Mouse (Mus musculus): Measurements from ENCODE around the gene Fscn3.

Gene Fscn3

DNA sequence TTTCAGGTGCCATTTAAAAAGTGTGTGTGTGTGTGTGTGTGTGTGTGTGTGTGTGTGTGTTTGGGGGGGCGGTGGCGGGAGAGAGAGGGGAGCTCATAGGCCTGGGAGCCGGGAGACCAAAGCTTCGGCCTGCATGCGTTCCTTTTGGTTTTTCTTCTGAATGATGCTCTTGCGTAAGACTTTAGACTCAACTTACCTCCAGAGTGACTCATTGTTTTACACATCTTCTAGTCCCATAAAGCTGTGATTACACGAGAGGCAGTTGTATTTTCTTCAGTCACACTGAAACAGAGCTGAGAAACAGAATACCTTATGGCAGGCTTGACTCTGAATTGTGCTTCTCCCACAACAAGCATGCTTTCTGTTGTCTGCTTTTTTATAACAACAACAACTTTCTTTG, 59.3 kb downstream of the Fscn3 start:
- no peak for DNase-seq (ENCODE audit: low spot score in 2 of 2)
